Mouse (Mus musculus): ENCODE measurements around the gene Zranb2.

Zranb2 gene

DNA sequence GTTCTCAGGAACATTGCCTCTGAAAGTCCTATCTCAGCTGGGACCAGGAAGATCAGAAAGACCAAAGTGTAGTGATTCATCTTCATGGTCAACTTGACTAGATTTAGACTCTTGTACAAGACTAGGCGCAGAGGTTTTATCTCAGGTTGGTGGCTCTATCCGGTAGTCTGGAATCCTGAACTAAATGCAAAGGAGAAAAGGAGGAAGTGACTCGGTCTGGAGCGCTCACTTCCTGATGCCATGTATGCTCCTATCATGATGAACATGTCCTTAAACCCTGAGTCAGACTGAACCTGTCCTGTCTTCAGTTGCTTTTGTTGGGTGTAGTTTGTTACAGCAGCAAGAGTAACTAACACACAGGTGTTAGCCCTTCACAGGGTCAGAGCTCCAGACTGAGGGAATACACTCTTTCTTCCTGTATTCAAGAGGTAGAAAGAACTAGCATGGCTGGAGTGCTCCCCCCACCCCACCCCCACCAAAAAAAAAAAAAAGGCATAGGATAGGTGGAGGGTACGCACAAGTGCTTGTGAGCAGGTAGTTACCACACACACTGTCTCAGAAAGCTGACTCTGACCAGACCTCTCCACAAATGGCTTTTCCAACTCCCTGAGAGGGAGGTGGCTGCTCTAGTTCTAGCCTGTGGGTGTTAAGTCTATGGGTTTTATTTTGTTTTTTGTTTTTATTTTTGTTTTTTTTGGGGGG lies 44.7 kb downstream of the Zranb2 start:
- no peak for DNase-seq (ENCODE audit: low read depth, low spot score)

DNA sequence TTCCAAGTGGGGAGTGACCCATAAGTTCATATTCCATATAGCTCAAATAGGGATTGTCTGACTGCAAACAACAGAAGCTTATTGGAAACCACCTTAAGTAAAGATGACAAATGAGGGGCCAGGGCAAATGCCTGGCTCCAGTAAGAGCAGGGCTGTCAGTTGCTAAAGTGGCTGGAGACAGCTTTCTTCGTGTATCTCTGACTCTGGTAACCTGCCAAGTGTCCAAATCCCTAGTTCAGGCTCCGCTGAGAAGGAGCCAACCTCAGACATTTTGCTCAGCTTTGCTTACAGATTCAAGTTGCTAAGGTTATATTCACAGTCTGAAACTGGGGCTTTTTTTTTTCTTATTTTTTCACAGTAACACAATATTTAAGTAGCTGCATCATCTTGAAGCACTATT lies 45.4 kb downstream of the Zranb2 start:
- no peak for DNase-seq (ENCODE audit: low read depth, low spot score)

DNA sequence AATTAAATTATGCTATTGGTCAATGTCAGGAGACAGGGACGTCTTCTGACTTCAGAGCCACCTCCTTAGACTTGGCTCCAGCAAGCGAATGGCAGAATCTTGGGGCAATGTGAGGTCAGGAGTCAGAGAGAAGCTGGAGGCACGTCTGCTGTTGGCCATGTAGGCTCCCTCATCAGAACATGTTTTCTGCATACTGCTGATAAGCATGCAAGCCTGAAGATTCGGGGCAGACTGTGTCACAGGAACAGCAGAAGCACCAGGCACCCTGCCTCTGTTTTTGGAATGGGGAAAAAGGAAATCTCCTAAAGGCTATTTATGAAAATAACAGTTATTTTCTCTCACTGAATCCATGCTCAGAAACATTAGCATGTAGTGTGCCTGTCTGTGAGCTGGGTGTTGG lies 46.3 kb downstream of the Zranb2 start:
- DNase-seq (ENCODE audit: low read depth, low spot score): no peak

DNA sequence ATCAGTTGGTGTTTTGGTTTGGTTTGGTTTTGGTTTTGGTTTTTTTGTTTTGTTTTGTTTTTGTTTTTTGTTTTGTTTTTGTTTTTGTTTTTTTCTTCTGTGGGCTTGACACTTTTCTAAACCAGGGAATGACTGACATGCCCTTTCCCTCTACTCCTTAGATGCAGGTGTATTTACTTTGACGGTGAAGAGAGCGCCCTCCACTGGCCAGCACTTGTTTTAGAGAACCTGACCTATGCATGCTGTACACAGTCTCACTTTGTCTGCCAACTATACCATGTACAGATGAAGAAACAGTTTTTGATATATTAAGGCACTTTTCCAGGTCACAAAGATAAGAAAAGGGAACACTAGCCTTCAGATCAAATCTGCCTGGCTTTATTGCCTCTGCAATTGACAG lies 47.8 kb downstream of the Zranb2 start:
- peak; percentile 64 for DNase-seq (ENCODE audit: low read depth, low spot score)

DNA sequence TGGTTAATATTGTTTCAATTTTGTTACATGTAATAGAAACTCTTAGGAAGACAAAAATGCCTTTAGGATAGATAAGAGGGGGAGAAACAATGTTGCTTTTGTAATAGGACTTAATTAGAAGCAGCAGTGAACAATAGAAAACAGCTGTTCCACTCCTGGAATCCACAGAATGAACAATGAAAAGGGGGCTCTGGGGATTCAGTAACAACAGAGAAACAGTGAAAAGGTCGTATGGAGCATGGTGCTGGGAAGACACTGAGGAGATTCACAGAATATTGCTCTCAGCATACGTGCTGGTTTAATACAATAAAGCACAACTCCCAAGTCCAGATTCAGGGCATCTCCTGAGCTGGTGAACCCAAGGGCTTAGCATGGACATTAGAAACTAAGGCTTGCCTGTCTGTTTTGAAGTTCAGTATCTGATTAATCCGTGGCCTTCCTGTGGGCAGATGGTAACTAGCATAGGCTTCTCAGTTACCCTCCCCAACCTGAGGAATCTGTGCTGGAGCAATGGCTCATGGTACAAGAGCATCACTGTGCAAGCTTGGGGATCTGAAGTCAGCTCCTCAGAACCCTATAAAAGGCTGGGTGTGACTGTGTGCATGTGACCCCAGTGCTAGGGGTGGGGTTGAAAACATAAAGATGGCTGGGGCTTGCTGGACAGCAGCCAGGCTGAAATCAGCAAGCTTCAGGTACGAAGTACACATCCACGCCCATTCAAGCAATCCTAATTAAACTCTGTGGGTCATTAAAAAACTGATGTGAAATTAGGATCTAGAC lies 48.9 kb downstream of the Zranb2 start:
- DNase-seq (ENCODE audit: low read depth, low spot score): no peak

DNA sequence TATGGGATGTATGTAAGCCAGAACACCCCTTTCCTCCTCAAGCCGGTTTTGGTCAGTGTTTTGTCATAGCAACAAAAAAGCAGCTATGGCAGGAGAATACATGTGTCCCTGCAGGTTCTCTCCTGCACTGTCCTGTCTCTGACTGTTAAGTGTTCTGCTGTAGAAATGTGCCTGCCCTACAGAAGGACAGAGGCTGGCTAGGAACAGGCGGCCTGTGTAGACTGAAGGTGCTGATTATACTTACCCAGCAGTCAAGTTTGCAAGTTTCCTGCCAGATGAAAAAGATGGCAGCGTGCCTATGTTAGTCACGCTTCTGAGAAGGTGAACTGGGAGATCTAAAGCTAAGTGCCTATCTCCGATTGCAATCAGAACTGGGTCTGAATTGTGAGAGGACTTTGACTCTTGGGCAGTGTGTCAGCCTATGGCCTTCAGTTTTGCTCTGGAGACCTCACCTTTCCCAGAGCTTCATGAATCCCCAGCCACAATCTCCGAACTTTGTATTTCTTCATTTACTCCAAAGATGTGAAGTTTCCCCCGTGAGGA lies 63.9 kb downstream of the Zranb2 start:
- no peak for DNase-seq (ENCODE audit: low read depth, low spot score)

All from CD4-positive, CD25-positive, alpha-beta regulatory T cell, adult 2 months (primary cell).